Mouse (Mus musculus): ENCODE measurements at regions not wholly inside any gene's neighbourhood (a gene's known extent, or its start where the extent isn't known, plus 50 kb on each side); places are given as distances from the start of the nearest gene placed in this dataset.

DNA sequence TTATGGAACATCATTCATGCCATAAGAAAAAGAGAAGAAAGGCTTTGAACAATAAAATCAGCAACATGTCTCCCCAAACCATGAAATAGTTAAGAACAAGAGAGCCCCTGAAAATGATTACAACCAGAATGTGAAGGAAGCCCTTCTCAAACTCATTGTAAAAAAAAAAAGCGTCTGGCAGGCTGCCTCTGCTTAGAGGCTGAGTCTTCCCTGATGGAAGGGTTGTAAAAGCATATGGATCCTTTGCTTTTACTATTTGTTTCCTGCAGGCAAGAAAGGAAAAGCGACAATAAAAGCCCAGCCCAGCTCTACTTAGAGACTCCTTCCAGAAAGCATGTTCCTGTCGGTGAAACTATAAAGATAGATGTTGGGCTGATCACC lies 461.2 kb upstream of the Cited2 start:
- TF ChIP-seq POLR2A (IDR thresholded peaks at IDR 0.05; ENCODE audit: insufficient read depth, low read depth, low read length) (no peak), CTCF (IDR thresholded peaks at IDR 0.05) (no peak), EP300 (IDR thresholded peaks at IDR 0.05; ENCODE audit: insufficient read depth, low read depth, low read length) (no peak)

Measured in heart, adult 2 months (tissue).